Mouse (Mus musculus) limb, embryonic 13.5 days (tissue): ENCODE measurements around the gene Ttc32. TPM values are rescaled to one million over a fixed set of nuclear protein-coding genes. Genes with fewer than 3 reads are reported as not detected.

Experiments used
- ATAC-seq: fragments of 200-750 bp; cut with Nextera tagmentation; 2 replicates; pipeline ENCODE4 v1.8.0; 2017; ENCODE audit warnings: low read depth, moderate number of reproducible peaks, moderate TSS enrichment; ENCODE audit not compliant: low FRiP score
- H3K27ac ChIP-seq: fragments of 300-500 bp; sonication (generic); 2 replicates; pipeline ENCODE4 v1.5.1; 2015; ENCODE audit warnings: inconsistent platforms, mild to moderate bottlenecking, moderate library complexity
- H3K27me3 ChIP-seq: fragments of 300-500 bp; sonication (generic); 2 replicates; pipeline ENCODE4 v1.6.1; 2015; ENCODE audit warnings: mild to moderate bottlenecking, inconsistent platforms
- H3K36me3 ChIP-seq: fragments of 300-500 bp; sonication (generic); 2 replicates; pipeline ENCODE4 v1.6.1; 2015; ENCODE audit warnings: inconsistent platforms, mild to moderate bottlenecking, moderate library complexity
- H3K4me1 ChIP-seq: fragments of 300-500 bp; sonication (generic); 2 replicates; pipeline ENCODE4 v1.6.1; 2015; ENCODE audit warnings: inconsistent platforms
- H3K4me2 ChIP-seq: fragments of 300-500 bp; sonication (generic); replicated peaks from 2 replicates; pipeline ENCODE4 v1.6.1; 2015; ENCODE audit warnings: inconsistent platforms, mild to moderate bottlenecking, moderate library complexity
- H3K4me3 ChIP-seq: fragments of 300-500 bp; sonication (generic); 2 replicates; pipeline ENCODE4 v1.5.1; 2015; ENCODE audit warnings: moderate library complexity, mild to moderate bottlenecking, inconsistent platforms
- H3K9ac ChIP-seq: fragments of 300-500 bp; sonication (generic); 2 replicates; pipeline ENCODE4 v1.6.1; 2015; ENCODE audit warnings: mild to moderate bottlenecking, inconsistent platforms
- H3K9me3 ChIP-seq: fragments of 300-500 bp; sonication (generic); 2 replicates; pipeline ENCODE4 v1.6.1; 2016; ENCODE audit warnings: inconsistent platforms
- WGBS: fragments of 180-500 bp; shearing (Covaris S2); methylation state at CpG from one replicate; pipeline ENCODE4 v1.1.7; 2015; 5-methylcytosine and 5-hydroxymethylcytosine counted together
- polyA plus RNA-seq: library from polyadenylated mRNA; unstranded; fragments of >200 nt; fragmentation: Nextera tagmentation; extraction: Ambion mirVana; gene quantifications from 2 replicates; pipeline ENCODE4 v1.2.1, GENCODE M21; 2015

The Ttc32 gene
- polyA plus RNA-seq, 1 experiment from 2014 or later: 15.7 TPM

- H3K9ac ChIP-seq: no peak overlapping the region
- 0 out of 2 replicates have a peak, but pooled peaks cover 3% of the 10 kb centered on the region for H3K27me3 ChIP-seq
- H3K4me2 ChIP-seq: no peak overlapping the region
- H3K27ac ChIP-seq: no peak overlapping the region
- WGBS: 73% methylated on average over 8 of the region's 8 CpGs
- H3K4me3 ChIP-seq: no peak overlapping the region
- H3K9me3 ChIP-seq: no peaks in the 10 kb centered on the region; the same call in 1 of the 2 replicates
- H3K4me1 ChIP-seq: peaks cover 13% of the 10 kb centered on the region
- 0 out of 2 replicates have a peak, but pooled peaks cover 3% of the 10 kb centered on the region for H3K36me3 ChIP-seq
- no peak for ATAC-seq
Measured at GRCm38 (mm10) chr12:9048090-9048489, 18.3 kb downstream of the Ttc32 start.

GRCm38 (mm10) chr12:9050824-9051223, 21.0 kb downstream of the Ttc32 start:
- Histone ChIP-seq H3K9me3 (no peaks in the 10 kb centered on the region), H3K4me1 (peaks cover 33% of the 10 kb centered on the region), H3K9ac (no peak overlapping the region; the same call in 1 of the 2 replicates), H3K27me3 (0 out of 2 replicates have a peak, but pooled peaks cover 6% of the 10 kb centered on the region), H3K4me2 (0 out of 2 replicates have a peak overlapping the region, but pooled peaks have one; percentile 1), H3K36me3 (no peaks in the 10 kb centered on the region), H3K27ac (no peak overlapping the region), H3K4me3 (no peak overlapping the region)
- ATAC-seq: no peak
- 15% methylated on average over 6 of the region's 6 CpGs for WGBS

GRCm38 (mm10) chr12:9052075-9052829, 22.5 kb downstream of the Ttc32 start:
- H3K9me3 ChIP-seq: no peaks in the 10 kb centered on the region
- H3K4me2 ChIP-seq: no peak overlapping the region
- no peak overlapping the region for H3K4me3 ChIP-seq
- 0 out of 2 replicates have a peak, but pooled peaks cover 6% of the 10 kb centered on the region for H3K27me3 ChIP-seq
- 55% methylated on average over 8 of the region's 8 CpGs for WGBS
- ATAC-seq: peak; percentile 82
- no peak overlapping the region for H3K9ac ChIP-seq
- peaks cover 30% of the 10 kb centered on the region for H3K4me1 ChIP-seq
- H3K36me3 ChIP-seq: no peaks in the 10 kb centered on the region
- H3K27ac ChIP-seq: no peak overlapping the region

- 70% methylated on average over 7 of the region's 7 CpGs for WGBS
Measured at GRCm38 (mm10) chr12:9053345-9053744, 23.5 kb downstream of the Ttc32 start.

GRCm38 (mm10) chr12:9054012-9054411, 24.2 kb downstream of the Ttc32 start:
- 0 out of 2 replicates have a peak, but pooled peaks cover 6% of the 10 kb centered on the region for H3K27me3 ChIP-seq
- no peak overlapping the region for H3K27ac ChIP-seq
- H3K4me2 ChIP-seq: no peak overlapping the region
- no peak overlapping the region for H3K4me3 ChIP-seq
- H3K9ac ChIP-seq: no peak overlapping the region
- H3K9me3 ChIP-seq: no peaks in the 10 kb centered on the region
- H3K36me3 ChIP-seq: no peaks in the 10 kb centered on the region
- H3K4me1 ChIP-seq: peaks cover 32% of the 10 kb centered on the region
- WGBS: 52% methylated on average over 2 of the region's 2 CpGs
- ATAC-seq: no peak

More at GRCm38 (mm10) chr12:9053345-9053744, 23.5 kb downstream of the Ttc32 start:
- Histone ChIP-seq H3K27ac (no peak overlapping the region), H3K4me2 (no peak overlapping the region), H3K9me3 (no peaks in the 10 kb centered on the region), H3K4me1 (peaks cover 30% of the 10 kb centered on the region), H3K4me3 (no peak overlapping the region), H3K27me3 (0 out of 2 replicates have a peak, but pooled peaks cover 6% of the 10 kb centered on the region), H3K36me3 (no peaks in the 10 kb centered on the region), H3K9ac (no peak overlapping the region)
- ATAC-seq: no peak

DNA sequence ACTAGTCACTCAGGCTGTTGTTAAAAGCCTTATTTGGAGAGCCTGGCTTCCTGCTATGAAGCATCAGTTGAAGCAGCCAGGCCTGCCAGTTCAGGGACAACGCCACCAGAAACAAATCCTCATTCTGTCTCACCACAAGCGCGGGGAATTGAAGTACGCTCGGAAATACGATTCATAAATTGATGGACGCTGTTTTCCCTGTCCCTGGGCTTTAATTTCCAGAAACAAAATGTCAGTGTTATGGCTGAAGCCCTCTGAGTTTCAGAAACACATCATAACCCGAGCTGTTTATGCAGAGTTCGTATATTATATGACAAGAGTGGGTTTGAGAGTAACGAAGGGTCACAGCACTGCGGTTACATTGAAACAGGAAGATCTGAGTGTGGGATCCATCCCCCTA, 25.5 kb downstream of the Ttc32 start:
- Histone ChIP-seq H3K27ac (no peak overlapping the region), H3K4me2 (no peak overlapping the region), H3K36me3 (no peaks in the 10 kb centered on the region), H3K9me3 (no peaks in the 10 kb centered on the region), H3K4me1 (peaks cover 42% of the 10 kb centered on the region), H3K9ac (peak overlapping the region; percentile 21; the same call in 1 of the 2 replicates), H3K4me3 (no peak overlapping the region), H3K27me3 (0 out of 2 replicates have a peak, but pooled peaks cover 3% of the 10 kb centered on the region)
- 60% methylated on average over 11 of the region's 11 CpGs for WGBS
- ATAC-seq: no peak

DNA sequence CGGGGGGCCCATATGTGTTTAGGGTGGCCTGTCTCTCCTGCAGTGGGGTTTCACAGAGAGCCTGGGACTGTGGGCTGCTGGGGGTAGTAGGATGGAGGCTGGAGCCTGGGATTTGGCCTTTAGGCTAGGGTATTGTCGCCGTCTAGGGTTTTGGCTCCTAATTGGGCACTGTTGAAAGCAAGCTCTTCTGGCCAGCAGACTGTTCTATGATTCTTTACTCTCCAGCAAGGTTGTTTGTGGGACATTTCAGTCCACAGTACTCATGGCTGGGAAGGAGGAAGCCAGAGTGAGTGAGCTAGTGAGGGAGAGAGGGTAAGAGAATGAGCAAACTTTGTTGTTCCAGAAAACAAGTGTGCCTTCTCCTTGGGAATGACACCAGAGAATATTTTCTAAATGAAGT, 29.7 kb downstream of the Ttc32 start:
- no peaks in the 10 kb centered on the region for H3K9me3 ChIP-seq
- H3K9ac ChIP-seq: no peak overlapping the region
- H3K27me3 ChIP-seq: no peaks in the 10 kb centered on the region
- H3K4me2 ChIP-seq: no peak overlapping the region
- 60% methylated on average over 3 of the region's 3 CpGs for WGBS
- no peak for ATAC-seq
- no peaks in the 10 kb centered on the region for H3K36me3 ChIP-seq
- H3K27ac ChIP-seq: no peak overlapping the region
- no peak overlapping the region for H3K4me3 ChIP-seq
- peaks cover 21% of the 10 kb centered on the region for H3K4me1 ChIP-seq

GRCm38 (mm10) chr12:9059965-9060364, 30.2 kb downstream of the Ttc32 start:
- Histone ChIP-seq H3K27me3 (no peaks in the 10 kb centered on the region), H3K9me3 (no peaks in the 10 kb centered on the region), H3K4me3 (no peak overlapping the region), H3K36me3 (no peaks in the 10 kb centered on the region), H3K9ac (no peak overlapping the region), H3K27ac (no peak overlapping the region), H3K4me2 (no peak overlapping the region), H3K4me1 (peaks cover 20% of the 10 kb centered on the region)
- 83% methylated on average over 9 of the region's 9 CpGs for whole genome bisulfite sequencing
- no peak for ATAC-seq

- H3K9me3 ChIP-seq: 0 out of 2 replicates have a peak, but pooled peaks cover 5% of the 10 kb centered on the region
- no peak overlapping the region for H3K9ac ChIP-seq
- H3K36me3 ChIP-seq: no peaks in the 10 kb centered on the region
- WGBS: 53% methylated on average over 6 of the region's 6 CpGs
- no peak overlapping the region for H3K4me3 ChIP-seq
- ATAC-seq: no peak
- no peak overlapping the region for H3K4me2 ChIP-seq
- peaks cover 12% of the 10 kb centered on the region for H3K4me1 ChIP-seq
- H3K27me3 ChIP-seq: no peaks in the 10 kb centered on the region
- no peak overlapping the region for H3K27ac ChIP-seq
Measured at GRCm38 (mm10) chr12:9063611-9064010, 33.8 kb downstream of the Ttc32 start.

DNA sequence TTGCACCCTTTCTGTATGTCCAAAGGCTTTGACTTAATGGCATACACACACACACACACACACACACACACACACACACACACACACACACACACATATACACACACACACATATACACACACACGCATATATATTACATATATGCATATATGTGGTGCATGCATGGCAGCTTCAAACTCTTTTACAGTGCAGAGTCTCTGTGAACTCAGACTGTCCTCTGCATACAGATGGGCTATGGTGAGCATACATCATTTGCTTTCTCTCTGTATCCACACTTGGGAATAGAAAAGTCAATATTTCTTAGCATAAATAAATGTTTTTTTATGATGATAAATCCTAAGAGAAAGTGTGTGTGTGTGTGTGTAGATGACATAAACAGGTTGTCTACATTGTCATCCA, 41.3 kb downstream of the Ttc32 start:
- 0 out of 2 replicates have a peak, but pooled peaks cover 5% of the 10 kb centered on the region for H3K9me3 ChIP-seq
- H3K4me2 ChIP-seq: no peak overlapping the region
- H3K4me1 ChIP-seq: no peaks in the 10 kb centered on the region
- WGBS: 83% methylated on average over 1 of the region's 1 CpGs
- H3K27me3 ChIP-seq: no peaks in the 10 kb centered on the region
- no peaks in the 10 kb centered on the region for H3K36me3 ChIP-seq
- no peak overlapping the region for H3K4me3 ChIP-seq
- ATAC-seq: no peak
- no peak overlapping the region for H3K27ac ChIP-seq
- no peak overlapping the region for H3K9ac ChIP-seq

DNA sequence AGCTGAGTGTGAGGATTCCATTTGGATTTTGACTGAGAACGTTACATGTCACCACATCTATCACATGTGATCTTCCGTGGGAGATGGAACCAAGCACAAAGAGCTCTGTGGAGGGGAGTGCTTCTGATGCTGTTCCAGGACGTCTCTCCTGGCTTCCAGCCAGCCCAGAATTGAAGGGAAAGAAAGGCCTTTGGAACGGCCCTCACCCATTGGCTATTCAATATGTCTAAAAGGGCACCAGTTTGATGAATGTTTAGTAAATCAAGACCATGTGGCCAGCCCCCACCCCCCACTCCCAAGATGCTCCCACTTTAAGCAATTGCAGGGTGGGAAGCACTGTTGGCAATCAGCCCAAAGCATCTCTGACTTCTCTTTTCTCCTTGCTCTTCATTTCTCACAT, 41.7 kb downstream of the Ttc32 start:
- no peak overlapping the region for H3K4me2 ChIP-seq
- WGBS: 37% methylated on average over 4 of the region's 4 CpGs
- H3K4me3 ChIP-seq: no peak overlapping the region
- H3K27ac ChIP-seq: no peak overlapping the region
- H3K27me3 ChIP-seq: no peaks in the 10 kb centered on the region
- H3K4me1 ChIP-seq: no peaks in the 10 kb centered on the region
- H3K9ac ChIP-seq: no peak overlapping the region
- ATAC-seq: 0 out of 2 replicates have a peak, but pooled peaks have one; percentile 24
- 0 out of 2 replicates have a peak, but pooled peaks cover 5% of the 10 kb centered on the region for H3K9me3 ChIP-seq
- no peaks in the 10 kb centered on the region for H3K36me3 ChIP-seq

GRCm38 (mm10) chr12:9077554-9078125, 47.8 kb downstream of the Ttc32 start:
- Histone ChIP-seq H3K9me3 (no peaks in the 10 kb centered on the region), H3K9ac (no peak overlapping the region), H3K27me3 (no peaks in the 10 kb centered on the region), H3K27ac (no peak overlapping the region), H3K36me3 (no peaks in the 10 kb centered on the region), H3K4me3 (no peak overlapping the region), H3K4me2 (no peak overlapping the region), H3K4me1 (no peaks in the 10 kb centered on the region)
- 92% methylated on average over 3 of the region's 3 CpGs for WGBS
- ATAC-seq: no peak
